Mouse (Mus musculus): ENCODE data around the gene Slc7a14.

The Slc7a14 gene

DNA sequence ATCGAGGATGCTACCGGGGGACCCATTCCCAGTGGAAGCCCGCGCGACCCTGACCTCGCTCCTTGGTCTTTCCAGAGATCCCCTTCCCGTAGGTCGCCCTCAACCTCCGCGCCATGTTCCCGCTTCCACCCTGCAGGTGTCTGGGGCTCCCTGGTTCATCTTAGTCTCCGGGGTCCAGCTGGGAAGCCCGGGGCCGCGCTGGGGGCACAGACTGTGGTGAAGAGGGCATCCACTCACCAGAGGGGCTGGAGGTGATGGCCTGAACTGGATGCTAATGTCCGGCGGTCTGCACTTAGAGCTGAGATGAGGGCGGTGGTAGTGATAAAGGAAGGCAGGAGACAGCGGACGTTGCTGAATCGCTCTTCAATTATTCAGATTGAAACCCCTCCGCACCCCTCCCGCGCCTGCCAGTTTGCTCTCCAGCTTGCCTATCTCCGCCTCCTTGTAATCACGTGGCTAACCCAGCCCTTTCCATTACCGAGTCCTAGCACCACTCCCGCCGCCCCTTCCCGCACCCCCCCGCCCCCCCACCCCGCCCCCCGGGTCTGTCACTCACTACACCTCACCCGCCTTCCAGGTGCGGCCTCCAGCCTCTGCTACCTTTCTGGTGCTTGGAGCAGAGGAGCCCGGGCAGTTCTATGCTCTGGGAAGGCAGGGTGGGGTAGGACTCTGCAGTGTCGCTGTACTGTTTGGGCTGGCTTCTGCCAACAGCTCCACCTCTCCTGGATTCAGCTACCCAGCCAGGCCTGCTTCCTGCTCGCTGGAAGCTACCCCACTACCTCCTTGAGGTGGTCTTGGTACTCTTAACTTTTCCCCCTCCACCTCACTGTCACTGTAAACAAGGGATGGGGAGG lies at the start of gene Slc7a14:
TSS of gene Slc7a14 (minus strand) at position 445 of the 854 bp plus-strand sequence.
- peak; percentile 77 to 79 for DNase-seq (ENCODE audit: low spot score in 2 of 2)

DNA sequence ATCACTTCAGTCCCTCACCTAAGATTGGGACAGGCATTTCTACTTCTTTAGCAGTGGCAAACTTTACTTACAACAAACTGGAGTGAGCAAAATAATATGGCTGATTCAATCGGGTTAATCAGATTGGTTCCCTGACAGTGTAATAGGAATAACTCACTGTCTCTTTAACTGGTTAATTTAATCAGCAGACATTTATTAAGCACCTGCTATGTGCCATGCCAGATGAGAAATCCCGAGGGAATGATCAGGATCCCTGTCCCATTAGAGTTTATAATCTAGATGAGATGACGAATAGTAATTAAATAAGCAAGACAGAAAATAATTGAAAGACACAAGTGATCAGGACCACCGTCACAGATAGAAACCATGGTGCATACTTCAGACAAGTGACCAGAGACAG lies 36.4 kb upstream of the Slc7a14 start:
- no peak for DNase-seq (ENCODE audit: low spot score in 2 of 2)

- no peak for DNase-seq (ENCODE audit: low spot score in 2 of 2)
Observed at GRCm38 (mm10) chr3:31345766-31346165, 35.6 kb upstream of the Slc7a14 start.

- no peak for DNase-seq (ENCODE audit: low spot score in 2 of 2)
Observed at GRCm38 (mm10) chr3:31339236-31339635, 29.1 kb upstream of the Slc7a14 start.

- DNase-seq (ENCODE audit: low spot score in 2 of 2): peak; percentile 62 to 74
Observed at GRCm38 (mm10) chr3:31328237-31328836, 18.2 kb upstream of the Slc7a14 start.

GRCm38 (mm10) chr3:31327791-31328190 lies 17.6 kb upstream of the Slc7a14 start:
- no peak for DNase-seq (ENCODE audit: low spot score in 2 of 2)

DNA sequence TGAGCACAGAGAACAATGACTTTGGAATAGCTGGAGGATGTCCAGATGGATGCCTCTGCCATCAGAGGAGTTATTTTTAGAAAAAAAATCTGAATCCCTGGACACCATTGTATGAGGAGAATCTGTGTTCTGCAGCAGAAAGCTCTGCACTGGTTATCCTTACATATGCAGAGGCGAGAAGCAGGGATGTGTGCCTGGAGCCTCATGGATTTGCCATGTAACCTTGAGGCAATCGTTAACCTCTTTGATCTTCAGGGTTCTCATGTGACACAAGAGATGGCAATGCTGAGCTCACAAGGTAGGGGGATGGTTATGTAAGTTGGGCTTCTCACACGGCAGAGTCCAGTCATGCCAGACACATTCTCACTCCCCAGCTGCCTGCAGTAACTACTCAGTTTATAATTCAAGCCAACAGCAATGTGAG lies 14.1 kb upstream of the Slc7a14 start:
- DNase-seq (ENCODE audit: low spot score in 2 of 2): peak; percentile 11 to 40

DNA sequence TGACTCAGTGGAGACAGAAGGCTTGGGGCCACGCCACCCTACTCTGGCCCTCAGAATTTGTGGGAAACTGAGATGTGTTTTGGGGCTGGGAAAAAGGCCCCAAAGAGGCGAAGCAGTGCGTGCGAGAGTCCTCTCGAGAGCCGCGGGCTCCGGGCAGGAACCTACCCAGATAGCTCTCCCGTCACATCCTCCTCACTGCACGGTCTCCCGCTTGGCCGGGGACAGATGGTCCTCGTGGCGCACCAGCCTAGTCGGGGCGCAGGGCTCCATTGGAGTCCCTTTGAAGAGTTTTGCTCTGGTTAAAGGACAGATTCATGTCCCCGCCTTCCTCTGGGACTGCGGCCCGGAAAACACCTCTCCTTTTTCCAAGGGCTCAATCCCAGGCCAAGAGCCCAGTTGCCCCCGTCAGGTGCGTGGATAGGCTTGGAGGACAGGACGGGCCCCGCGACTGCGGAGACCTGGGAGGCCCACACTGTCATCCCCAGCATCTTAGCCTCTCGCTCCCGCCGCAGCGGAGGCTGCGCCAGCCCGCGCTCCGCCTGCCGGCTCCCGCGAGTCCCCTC lies 726 bp downstream of the Slc7a14 start:
- peak; percentile 39 to 56 for DNase-seq (ENCODE audit: low spot score in 2 of 2)

- no peak for DNase-seq (ENCODE audit: low spot score in 2 of 2)
Observed at GRCm38 (mm10) chr3:31308906-31309305, 1.3 kb downstream of the Slc7a14 start.

DNA sequence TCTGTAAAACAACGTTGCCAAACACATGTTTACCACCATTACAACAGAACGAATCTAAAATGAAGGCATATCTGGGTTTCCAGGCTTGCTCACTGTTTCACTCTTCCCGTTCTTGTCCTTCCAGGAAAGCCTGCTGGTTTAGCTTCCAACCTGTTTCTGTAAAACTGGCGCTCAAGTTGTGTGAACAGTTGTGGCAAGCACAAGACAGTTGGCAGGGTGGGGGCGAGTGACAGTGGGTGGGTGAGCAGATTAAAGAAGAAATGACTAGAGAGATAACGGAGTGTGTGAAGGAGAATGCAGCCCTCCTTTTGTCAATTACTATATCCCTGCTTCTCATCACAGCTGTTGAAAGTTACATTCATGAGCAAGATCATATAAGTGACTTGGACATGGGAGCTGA lies 2.2 kb downstream of the Slc7a14 start:
- DNase-seq (ENCODE audit: low spot score in 2 of 2): peak; percentile 70 to 81

DNA sequence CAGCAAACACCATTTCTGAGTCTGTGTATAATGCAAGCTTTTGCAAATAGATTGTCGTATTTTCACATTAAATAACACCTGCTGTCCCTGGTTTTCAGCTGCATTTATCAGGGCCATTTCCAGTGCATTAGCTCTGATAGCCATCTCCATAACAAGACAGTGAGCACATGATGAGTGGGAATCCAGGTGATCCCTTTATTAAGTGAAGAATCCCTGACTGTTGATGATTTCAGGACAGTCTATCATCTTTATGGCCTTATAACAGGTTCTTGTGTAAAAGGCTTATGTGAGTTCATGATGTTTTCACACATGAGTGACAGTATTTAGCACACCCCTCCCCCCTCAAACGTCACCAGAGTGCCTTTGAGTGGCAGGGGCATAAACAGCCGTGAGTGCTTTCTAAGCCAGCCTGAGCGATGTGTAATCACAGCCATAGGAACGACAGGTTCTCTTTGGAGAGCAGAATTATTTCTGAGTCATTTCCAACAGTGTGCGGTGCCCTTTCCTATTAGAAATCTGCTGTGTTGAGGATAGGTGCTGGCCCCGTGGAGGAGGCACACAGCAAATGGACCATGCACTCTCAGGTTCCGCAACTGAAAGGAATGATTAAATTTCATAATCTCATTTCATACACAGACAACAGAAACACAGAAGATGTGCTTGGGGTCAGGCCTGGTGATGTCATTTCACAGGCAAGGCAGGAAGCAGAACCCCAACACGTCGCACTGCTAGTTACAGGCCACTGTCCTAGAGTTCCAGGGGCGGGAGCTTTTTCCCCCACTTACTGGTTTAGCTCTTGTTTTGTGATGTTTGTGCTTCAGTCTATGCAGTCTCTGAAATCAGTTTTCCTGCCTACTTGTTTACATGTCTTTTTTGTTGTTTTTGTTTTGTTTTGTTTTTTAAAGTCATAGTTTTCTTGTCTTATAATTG lies 18.2 kb downstream of the Slc7a14 start:
- DNase-seq (ENCODE audit: low spot score in 2 of 2): no peak

GRCm38 (mm10) chr3:31287421-31287948 lies 22.7 kb downstream of the Slc7a14 start:
- DNase-seq (ENCODE audit: low spot score in 2 of 2): no peak

- no peak for DNase-seq (ENCODE audit: low spot score in 2 of 2)
Observed at GRCm38 (mm10) chr3:31281116-31281515, 29.1 kb downstream of the Slc7a14 start.

DNA sequence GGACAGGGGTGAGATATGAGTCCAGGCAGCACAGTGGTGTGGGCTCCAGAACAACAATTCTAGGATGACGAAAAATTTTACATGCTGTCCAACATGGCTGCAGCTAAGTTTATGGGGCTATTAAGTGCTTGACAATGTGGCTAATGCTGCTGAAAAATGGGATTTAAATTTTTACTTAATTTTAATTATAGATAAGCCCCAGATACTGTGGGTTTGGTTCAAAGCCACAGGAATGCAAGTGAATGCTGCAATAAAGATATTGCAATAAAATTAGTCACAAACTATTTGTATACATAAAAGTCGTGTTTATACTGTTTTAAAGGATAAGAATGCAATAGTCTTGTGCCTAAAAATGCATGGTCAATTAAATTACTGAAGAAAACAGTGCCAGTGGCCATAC lies 35.3 kb downstream of the Slc7a14 start:
- DNase-seq (ENCODE audit: low spot score in 2 of 2): no peak

GRCm38 (mm10) chr3:31273247-31273646 lies 36.9 kb downstream of the Slc7a14 start:
- DNase-seq (ENCODE audit: low spot score in 2 of 2): peak in 1 of 2 experiments; percentile 65

DNA sequence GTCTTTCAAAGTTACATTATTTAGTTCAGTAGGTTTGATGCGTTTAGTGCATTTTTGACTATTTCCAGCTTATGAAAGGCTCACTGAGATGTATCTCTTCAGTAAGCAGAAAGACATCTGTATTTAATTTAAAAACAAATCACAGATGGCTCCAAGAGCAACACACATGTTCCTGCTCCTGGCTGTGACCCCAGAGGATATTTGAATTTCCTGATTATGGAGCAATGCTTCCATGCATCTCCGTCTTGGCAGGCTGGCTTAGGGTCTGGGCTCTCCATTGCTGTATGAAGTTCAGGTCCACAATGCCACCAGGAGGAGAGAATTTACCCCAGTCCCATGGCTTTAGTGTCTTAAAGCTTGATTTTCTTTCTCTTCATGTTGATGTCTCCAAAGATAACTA lies 37.5 kb downstream of the Slc7a14 start:
- DNase-seq (ENCODE audit: low spot score in 2 of 2): no peak

DNA sequence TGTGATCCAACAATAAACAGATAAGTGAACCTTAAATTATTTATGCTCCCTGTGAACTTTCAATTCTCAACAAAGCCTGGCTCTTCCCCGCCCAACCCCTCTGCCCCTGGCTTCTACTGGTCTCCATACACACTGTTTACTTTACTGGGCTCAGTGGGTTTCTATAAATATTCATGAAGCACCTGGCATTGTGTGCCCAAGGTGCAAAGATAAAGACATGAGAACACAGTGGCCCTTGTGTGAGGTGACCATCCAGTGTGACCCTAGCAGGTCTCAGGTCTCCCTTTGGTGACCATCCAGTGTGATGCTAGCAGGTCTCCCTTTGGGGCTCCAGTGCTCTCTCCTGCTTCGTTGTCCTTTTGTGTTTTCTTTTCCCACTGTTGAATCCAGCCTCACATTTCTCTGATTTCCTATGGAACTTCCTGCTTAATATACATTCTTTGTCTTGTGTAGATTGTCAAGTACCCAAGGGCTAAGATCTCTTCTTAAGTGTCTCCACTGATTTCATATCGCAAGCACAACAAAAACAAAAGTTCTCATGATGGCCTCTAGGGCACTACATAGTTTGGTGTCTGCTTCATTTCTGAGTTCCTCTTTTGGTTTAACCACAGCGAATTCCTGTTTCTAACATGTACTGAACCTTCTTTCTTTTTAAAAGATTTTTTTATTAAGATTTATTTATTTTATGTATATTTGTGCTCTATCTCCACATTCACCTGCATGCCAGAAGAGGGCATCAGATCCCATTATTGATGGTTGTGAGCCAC lies 40.4 kb downstream of the Slc7a14 start:
- no peak for DNase-seq (ENCODE audit: low spot score in 2 of 2)

GRCm38 (mm10) chr3:31267921-31268320 lies 42.3 kb downstream of the Slc7a14 start:
- no peak for DNase-seq (ENCODE audit: low spot score in 2 of 2)

- no peak for DNase-seq (ENCODE audit: low spot score in 2 of 2)
Observed at GRCm38 (mm10) chr3:31266941-31267340, 43.2 kb downstream of the Slc7a14 start.

GRCm38 (mm10) chr3:31263535-31263934 lies 46.6 kb downstream of the Slc7a14 start:
- peak in 1 of 2 experiments; percentile 62 for DNase-seq (ENCODE audit: low spot score in 2 of 2)

All from frontal cortex, postnatal 36 days (tissue).